Mouse (Mus musculus): ENCODE measurements around the gene Rhbdd1. TPM values are rescaled to one million over a fixed set of nuclear protein-coding genes. Genes with fewer than 3 reads are reported as not detected.

The Rhbdd1 gene
- polyA plus RNA-seq, 1 experiment from 2014 or later = 7.6 TPM

- DNase-seq = no peak
- H3K27ac ChIP-seq (ENCODE audit: low read depth) = peak overlapping the region; percentile 20; the same call in 1 of the 2 replicates
- H3K9me3 ChIP-seq (ENCODE audit: low read depth, low read length) = no peaks in the 10 kb centered on the region
- H3K36me3 ChIP-seq (ENCODE audit: insufficient read depth) = peaks cover 27% of the 10 kb centered on the region
- TF ChIP-seq CTCF (IDR thresholded peaks at IDR 0.05; ENCODE audit: low read depth) = no peak
- H3K27me3 ChIP-seq (ENCODE audit: insufficient read depth, low read length) = no peaks in the 10 kb centered on the region
- H3K9ac ChIP-seq = peak overlapping the region; percentile 85
- WGBS = 67% methylated on average over 16 of the region's 16 CpGs
- peaks cover 17% of the 10 kb centered on the region for H3K4me1 ChIP-seq (ENCODE audit: insufficient read depth)
- H3K4me2 ChIP-seq = peak overlapping the region; percentile 79
- peak overlapping the region; percentile 62 for H3K4me3 ChIP-seq (ENCODE audit: low read depth, low read length)
- ATAC-seq (ENCODE audit: insufficient read depth) = no peak
These were observed 28.4 kb upstream of the Rhbdd1 start for GRCm38 (mm10) chr1:82287776-82288325.

DNA sequence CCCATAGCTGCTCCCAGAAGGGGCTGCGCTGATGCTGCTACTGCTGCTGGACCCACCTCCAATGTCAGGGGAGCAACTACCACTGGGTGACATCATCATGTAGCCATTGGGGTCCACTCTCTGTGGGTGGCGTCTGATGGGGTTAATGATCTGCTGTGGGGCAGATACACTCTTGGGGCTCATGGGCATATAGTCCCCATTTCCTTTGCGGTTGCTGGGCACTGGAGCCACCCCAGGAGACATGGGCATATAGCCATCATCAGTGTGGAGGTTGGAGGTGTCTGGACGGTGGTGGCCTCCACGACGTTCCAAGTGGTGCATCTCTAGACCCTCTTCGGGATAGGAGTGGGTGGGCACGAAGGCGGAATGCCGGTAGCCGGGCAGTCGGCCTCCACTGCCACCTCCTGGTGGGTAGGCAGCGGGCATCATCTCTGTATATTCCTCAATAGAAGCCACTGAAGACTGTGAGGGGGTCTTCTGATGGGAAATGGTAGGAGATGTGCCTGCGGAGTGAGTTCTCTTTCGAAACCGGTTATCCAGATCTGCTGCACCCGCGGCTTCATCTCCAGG lies 27.7 kb upstream of the Rhbdd1 start:
- peak; percentile 53 for TF ChIP-seq CTCF (IDR thresholded peaks at IDR 0.05; ENCODE audit: low read depth)
- Histone ChIP-seq H3K4me2 (peak overlapping the region; percentile 79), H3K27me3 (ENCODE audit: insufficient read depth, low read length) (no peaks in the 10 kb centered on the region), H3K4me3 (ENCODE audit: low read depth, low read length) (peak overlapping the region; percentile 62), H3K36me3 (ENCODE audit: insufficient read depth) (peaks cover 27% of the 10 kb centered on the region), H3K9me3 (ENCODE audit: low read depth, low read length) (no peaks in the 10 kb centered on the region), H3K27ac (ENCODE audit: low read depth) (no peak overlapping the region), H3K9ac (peak overlapping the region; percentile 85), H3K4me1 (ENCODE audit: insufficient read depth) (peaks cover 17% of the 10 kb centered on the region)
- ATAC-seq (ENCODE audit: insufficient read depth) (no peak), DNase-seq (no peak)
- WGBS = 70% methylated on average over 18 of the region's 18 CpGs

- 51% methylated on average over 35 of the region's 35 CpGs for WGBS
- Histone ChIP-seq H3K4me2 (peak overlapping the region; percentile 79), H3K36me3 (ENCODE audit: insufficient read depth) (peaks cover 27% of the 10 kb centered on the region), H3K9ac (peak overlapping the region; percentile 85), H3K27me3 (ENCODE audit: insufficient read depth, low read length) (no peaks in the 10 kb centered on the region), H3K4me1 (ENCODE audit: insufficient read depth) (peaks cover 17% of the 10 kb centered on the region), H3K9me3 (ENCODE audit: low read depth, low read length) (no peaks in the 10 kb centered on the region), H3K27ac (ENCODE audit: low read depth) (peak overlapping the region; percentile 97), H3K4me3 (ENCODE audit: low read depth, low read length) (peak overlapping the region; percentile 62)
- DNase-seq (peak; percentile 55), ATAC-seq (ENCODE audit: insufficient read depth) (no peak)
- TF ChIP-seq CTCF (IDR thresholded peaks at IDR 0.05; ENCODE audit: low read depth) = no peak
These were observed 26.9 kb upstream of the Rhbdd1 start for GRCm38 (mm10) chr1:82289116-82289989.

DNA sequence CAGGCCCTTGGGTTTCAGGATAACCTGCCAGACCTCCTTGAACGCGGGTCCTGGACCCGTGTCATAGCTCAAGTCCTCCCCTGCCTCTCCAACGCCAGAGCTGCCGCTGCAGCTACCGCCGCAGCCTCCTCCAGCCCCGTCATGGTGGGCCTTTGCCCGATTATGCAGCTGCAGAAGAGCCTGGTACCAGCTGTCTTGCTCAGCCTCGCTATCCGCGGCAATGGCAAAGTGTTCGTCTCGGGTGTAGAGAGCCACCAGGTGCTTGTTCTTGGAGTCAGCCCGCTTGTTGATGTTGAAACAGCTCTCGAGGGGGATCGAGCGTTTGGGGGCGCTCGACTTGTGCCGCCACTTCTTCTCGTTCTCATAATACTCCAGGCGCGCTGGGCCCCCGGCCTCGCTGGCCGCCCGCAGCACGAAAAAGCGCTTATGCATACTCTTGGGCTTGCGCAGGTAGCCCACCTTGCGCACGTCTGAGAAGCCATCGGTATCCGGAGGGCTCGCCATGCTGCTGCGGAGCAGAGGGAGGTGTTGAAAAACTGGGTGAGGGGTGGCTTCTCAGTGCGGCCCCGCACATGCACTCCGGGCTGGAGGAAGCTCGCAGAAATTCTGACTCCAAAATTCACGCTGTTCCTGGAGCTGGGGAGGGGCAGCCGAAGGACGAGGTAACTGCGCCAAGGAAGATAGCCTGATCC lies 26.1 kb upstream of the Rhbdd1 start:
- Histone ChIP-seq H3K4me1 (ENCODE audit: insufficient read depth) (peaks cover 17% of the 10 kb centered on the region), H3K9me3 (ENCODE audit: low read depth, low read length) (no peaks in the 10 kb centered on the region), H3K4me2 (peak overlapping the region; percentile 79), H3K9ac (peak overlapping the region; percentile 85), H3K36me3 (ENCODE audit: insufficient read depth) (peaks cover 27% of the 10 kb centered on the region), H3K4me3 (ENCODE audit: low read depth, low read length) (peak overlapping the region; percentile 62), H3K27ac (ENCODE audit: low read depth) (peak overlapping the region; percentile 97), H3K27me3 (ENCODE audit: insufficient read depth, low read length) (no peaks in the 10 kb centered on the region)
- peak; percentile 35; the same call in 1 of the 2 replicates for TF ChIP-seq CTCF (IDR thresholded peaks at IDR 0.05; ENCODE audit: low read depth)
- WGBS = under 1% methylated on average over 45 of the region's 45 CpGs
- DNase-seq (peak; percentile 77), ATAC-seq (ENCODE audit: insufficient read depth) (no peak)

GRCm38 (mm10) chr1:82290723-82291150 lies 25.5 kb upstream of the Rhbdd1 start:
- Histone ChIP-seq H3K4me2 (peak overlapping the region; percentile 79), H3K36me3 (ENCODE audit: insufficient read depth) (peaks cover 27% of the 10 kb centered on the region), H3K9ac (peak overlapping the region; percentile 85), H3K27me3 (ENCODE audit: insufficient read depth, low read length) (no peaks in the 10 kb centered on the region), H3K4me3 (ENCODE audit: low read depth, low read length) (peak overlapping the region; percentile 62), H3K27ac (ENCODE audit: low read depth) (peak overlapping the region; percentile 97), H3K4me1 (ENCODE audit: insufficient read depth) (peaks cover 17% of the 10 kb centered on the region), H3K9me3 (ENCODE audit: low read depth, low read length) (no peaks in the 10 kb centered on the region)
- DNase-seq (peak; percentile 91), ATAC-seq (ENCODE audit: insufficient read depth) (peak; percentile 64)
- WGBS = under 1% methylated on average over 31 of the region's 31 CpGs
- no peak for TF ChIP-seq CTCF (IDR thresholded peaks at IDR 0.05; ENCODE audit: low read depth)

GRCm38 (mm10) chr1:82291151-82291797 lies 25.0 kb upstream of the Rhbdd1 start, which contains the start of gene Irs1:
Gene Irs1 (minus strand): TSS chr1:82291416.
- H3K27me3 ChIP-seq (ENCODE audit: insufficient read depth, low read length) = no peaks in the 10 kb centered on the region
- peak within 1 kb of the TSS; percentile 79 for H3K4me2 ChIP-seq
- no peaks in the 10 kb centered on the region for H3K9me3 ChIP-seq (ENCODE audit: low read depth, low read length)
- peak within 1 kb of the TSS; percentile 85 for H3K9ac ChIP-seq
- peak; percentile 90 for ATAC-seq (ENCODE audit: insufficient read depth)
- peaks cover 27% of the 10 kb centered on the region for H3K36me3 ChIP-seq (ENCODE audit: insufficient read depth)
- peak within 1 kb of the TSS; percentile 62 for H3K4me3 ChIP-seq (ENCODE audit: low read depth, low read length)
- peak; percentile 30; the same call in 1 of the 2 replicates for TF ChIP-seq CTCF (IDR thresholded peaks at IDR 0.05; ENCODE audit: low read depth)
- H3K4me1 ChIP-seq (ENCODE audit: insufficient read depth) = peaks cover 17% of the 10 kb centered on the region
- WGBS = under 1% methylated on average over 46 of the region's 60 CpGs
- peak within 1 kb of the TSS; percentile 97 for H3K27ac ChIP-seq (ENCODE audit: low read depth)
- DNase-seq = peak; percentile 93

Measured in lung, embryonic 14.5 days (tissue).